Mouse (Mus musculus) heart, postnatal 14 days (tissue): ENCODE data around the gene Cdca5. TPM values are rescaled to one million over a fixed set of nuclear protein-coding genes. Genes with fewer than 3 reads are reported as not detected.

ENCODE experiments used
- DNase-seq, 2 experiments: peaks; one replicate each; pipeline ENCODE4 v3.0.0; 2021 to 2022
- intact Hi-C: fragments of 180-260 bp; cut with DNase I; formaldehyde crosslinking; loops from one replicate; pipeline ENCODE4 v1.15.1; 2025
- total RNA-seq, 2 experiments: library from RNA; stranded (reverse); gene quantifications; 2 replicates each; pipeline ENCODE4 v1.2.3; 2021

Gene Cdca5
- total RNA-seq, 2 experiments from 2014 or later = 1.1 to 1.5 TPM

DNA sequence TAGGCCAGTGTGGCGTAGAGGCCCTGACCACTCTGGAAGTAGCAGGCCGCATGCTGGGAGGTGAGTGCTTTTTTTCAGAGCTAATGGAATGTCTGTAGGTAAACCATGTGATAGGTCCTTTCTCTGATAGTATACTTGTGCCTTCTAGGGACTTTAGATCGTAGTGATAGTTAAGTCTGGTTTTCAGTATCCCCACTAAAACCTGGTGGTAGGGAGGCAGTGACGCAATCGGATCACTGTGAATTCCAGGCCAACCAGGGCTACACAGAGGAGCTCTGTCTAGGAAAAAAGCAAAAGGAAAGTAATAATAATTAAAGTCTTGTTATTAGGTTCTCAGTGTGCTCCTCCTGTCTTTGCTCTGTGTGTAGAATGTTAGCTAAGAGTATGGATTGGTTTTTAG lies 26.3 kb upstream of the Cdca5 start:
- intact Hi-C loops = no loop called here
- no peak for DNase-seq

- intact Hi-C loops = no loop called here
- no peak for DNase-seq
Measured at GRCm38 (mm10) chr19:6058966-6059365, 25.8 kb upstream of the Cdca5 start.

- DNase-seq = peak; percentile 89 to 93
- intact Hi-C loops = loop anchor here (10.0 kb wide), 1 partner anchor 274 kb away; the partner anchor contains the start of gene Men1
Measured at GRCm38 (mm10) chr19:6061021-6061533, 23.7 kb upstream of the Cdca5 start, which contains the start of gene Znhit2. Gene Znhit2 (plus strand): TSS chr19:6061192.

- DNase-seq = peak in 1 of 2 experiments; percentile 45
- intact Hi-C loops = loop anchor here (10.0 kb wide), 1 partner anchor 273 kb away; the partner anchor contains the start of gene Men1
Measured at GRCm38 (mm10) chr19:6061641-6062302, 23.0 kb upstream of the Cdca5 start.

DNA sequence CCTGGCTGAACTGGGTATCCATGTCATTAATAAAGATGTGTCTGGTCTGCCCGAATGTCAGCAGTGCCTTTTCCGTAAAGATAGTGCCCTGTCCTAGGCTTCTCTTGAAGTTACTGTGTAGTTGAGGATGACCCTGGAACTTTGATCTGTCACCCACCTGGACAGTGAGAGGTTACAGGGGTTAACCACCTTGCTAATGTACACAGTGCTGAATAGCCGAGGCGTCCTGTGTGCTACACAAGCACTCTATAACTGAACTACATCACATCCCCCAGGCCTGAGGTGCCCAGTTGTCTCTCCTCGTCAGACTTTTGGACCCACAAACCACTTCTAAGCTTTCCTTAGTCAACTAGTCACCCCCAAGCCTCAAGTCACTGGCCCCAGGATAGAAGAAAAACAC lies 22.4 kb upstream of the Cdca5 start:
- intact Hi-C loops = loop anchor here (10.0 kb wide), 1 partner anchor 272 kb away; the partner anchor contains the start of gene Men1
- DNase-seq = no peak

- intact Hi-C loops = loop anchor here (10.0 kb wide), 1 partner anchor 272 kb away; the partner anchor contains the start of gene Men1
- no peak for DNase-seq
Measured at GRCm38 (mm10) chr19:6063081-6063480, 21.7 kb upstream of the Cdca5 start.

DNA sequence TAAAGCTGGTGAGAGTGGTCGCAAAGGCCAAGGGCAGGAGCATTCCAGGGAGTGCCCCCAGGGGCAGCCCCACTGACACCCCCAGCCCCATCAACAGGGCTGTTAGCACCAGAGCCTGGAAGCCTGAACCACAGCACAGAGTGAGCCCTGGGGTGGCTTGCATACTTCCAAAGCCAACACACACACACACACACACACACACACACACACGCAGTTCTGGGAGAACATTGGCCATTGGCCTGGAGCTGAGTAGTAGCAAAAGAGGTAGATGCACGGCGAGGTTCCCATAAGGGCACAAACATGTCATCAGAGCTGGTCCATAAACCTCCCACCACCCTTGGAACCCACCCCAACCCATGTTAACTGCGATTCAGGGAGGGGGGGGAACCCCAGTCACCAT lies 18.2 kb upstream of the Cdca5 start:
- intact Hi-C loops = loop anchor here (10.0 kb wide), 1 partner anchor 268 kb away; the partner anchor contains the start of gene Men1
- DNase-seq = no peak

DNA sequence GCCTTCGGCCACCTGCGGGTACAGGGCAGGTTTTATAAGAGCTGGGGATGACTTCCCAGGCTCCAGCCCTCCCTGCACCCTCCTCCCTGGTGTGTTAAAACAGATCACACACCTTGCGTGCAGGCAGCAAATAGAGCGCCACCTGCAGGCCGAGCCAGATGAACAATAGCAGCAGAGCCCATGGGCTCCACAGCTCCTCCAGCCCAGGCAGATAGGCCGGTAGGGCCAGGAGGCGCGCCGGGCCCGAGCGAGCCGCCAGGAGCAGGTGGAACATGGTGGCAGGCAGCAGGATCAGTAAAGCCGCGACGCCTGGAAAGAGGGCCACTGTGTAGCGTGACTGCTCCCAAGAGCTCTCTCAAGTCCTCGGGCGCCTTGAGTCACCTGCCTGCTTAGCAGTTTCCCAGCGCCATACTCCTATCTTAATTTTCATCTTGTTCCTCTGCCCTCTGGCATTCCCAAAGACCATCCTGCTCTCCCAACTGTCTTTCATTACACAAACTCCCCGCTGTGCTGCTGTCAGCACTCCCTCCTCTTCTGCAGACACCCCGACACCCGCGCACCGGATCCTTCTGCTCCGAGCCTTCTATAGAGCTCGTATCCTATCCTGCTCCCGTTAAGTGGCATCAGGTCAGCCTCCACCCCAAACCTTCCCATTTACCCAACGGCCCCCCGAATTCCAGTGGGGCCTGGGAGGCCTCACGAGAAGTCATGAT lies 17.6 kb upstream of the Cdca5 start:
- DNase-seq = peak; percentile 74 to 85
- intact Hi-C loops = loop anchor here (10.0 kb wide), 1 partner anchor 268 kb away; the partner anchor contains the start of gene Men1

DNA sequence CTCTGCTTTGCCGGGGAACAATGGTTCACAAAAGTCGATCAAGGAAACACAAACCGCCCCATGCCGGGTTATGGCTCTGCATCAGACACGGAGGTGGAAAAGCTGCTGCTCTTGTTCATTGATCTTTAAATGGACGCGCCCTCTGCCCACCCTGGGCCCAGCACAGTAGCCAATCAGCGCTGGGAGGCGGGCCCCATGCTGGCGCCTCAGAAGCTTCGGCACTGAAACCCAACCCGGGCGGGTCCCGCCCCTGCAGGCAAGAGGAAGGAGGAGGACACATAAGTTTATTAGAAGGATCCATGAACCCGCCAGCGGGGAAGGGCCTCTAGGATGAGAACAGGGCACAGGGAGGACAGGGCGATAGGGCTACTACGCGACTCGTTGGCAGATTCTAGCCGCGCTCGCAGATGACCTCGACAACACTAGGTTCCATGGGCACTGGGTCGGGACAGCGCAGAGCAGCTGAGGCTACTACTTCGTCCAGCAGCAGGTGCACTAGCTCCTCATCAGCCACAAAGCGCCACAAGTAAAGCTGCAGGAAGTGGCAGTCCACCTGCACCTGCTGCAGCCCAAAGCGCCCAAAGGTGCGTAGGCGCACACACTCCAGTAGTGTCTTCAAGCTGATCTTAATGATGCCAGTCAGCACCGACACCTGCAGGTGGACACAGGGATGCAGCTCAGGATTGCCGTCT lies 16.9 kb upstream of the Cdca5 start, which contains the start of gene Tm7sf2:
Gene Tm7sf2 (minus strand): TSS at position 650 of the 692 bp plus-strand sequence.
- intact Hi-C loops = loop anchor here (10.0 kb wide), 1 partner anchor 267 kb away; the partner anchor contains the start of gene Men1

GRCm38 (mm10) chr19:6068951-6069350 lies 15.8 kb upstream of the Cdca5 start:
- DNase-seq = no peak
- intact Hi-C loops = loop anchor here (10.0 kb wide), 1 partner anchor 266 kb away; the partner anchor contains the start of gene Men1

More for the DNA sequence above, 16.9 kb upstream of the Cdca5 start, which contains the start of gene Tm7sf2:
- peak; percentile 89 to 90 for DNase-seq

DNA sequence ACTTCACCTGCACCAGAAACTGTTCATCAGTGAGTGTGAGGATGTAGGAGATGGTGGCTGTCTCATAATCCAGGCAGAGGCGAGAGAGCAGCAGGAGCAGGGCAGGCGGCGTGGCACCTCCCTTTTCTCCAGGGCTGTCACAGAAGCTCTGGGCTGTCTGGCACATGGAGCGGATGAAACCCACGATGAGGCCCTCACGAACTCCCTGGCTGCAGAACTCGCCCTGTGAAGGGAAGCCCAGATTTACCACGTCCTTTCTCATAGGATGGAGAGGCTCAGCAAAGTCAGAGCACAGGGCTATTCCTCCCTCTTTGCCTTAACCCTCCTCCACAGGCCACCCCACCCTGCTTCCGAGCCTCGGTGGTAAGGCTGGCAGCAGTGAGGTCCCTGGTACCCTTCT lies 14.9 kb upstream of the Cdca5 start:
- DNase-seq = no peak
- intact Hi-C loops = loop anchor here (10.0 kb wide), 1 partner anchor 265 kb away; the partner anchor contains the start of gene Men1

DNA sequence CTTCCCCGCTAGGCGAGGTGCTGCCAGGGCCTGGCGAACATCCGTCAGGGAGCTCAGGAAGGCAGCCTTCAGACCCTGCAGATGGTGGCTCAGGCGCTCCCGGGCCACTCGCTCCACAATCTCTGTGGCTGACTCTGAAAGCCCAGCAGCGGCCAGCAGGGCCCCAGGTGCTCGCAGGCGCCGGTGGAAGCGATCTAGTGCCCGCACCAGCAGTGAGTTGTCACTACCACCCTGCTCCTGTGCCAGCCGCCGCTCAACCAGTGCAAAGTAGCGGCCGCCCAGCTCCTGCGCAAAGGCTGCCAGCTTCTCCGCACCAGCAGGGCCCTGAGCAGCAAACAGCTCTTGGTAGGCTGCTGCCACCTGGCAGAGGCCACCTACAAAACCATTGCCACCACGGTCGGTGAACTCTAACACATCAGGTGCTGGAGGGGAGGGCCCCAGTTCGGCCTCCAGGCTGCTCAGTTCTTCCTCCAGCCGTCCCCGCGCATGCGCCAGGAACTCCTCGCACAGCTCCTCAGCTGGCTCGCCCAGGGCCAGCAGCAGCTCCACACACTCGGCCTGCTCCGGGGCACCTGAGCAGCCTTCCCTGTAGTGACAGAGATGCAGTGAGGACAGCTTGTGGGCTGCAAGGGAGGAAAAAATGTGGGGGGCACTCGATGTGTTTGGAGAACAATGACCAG lies 14.1 kb upstream of the Cdca5 start:
- intact Hi-C loops = no loop called here
- DNase-seq = no peak

DNA sequence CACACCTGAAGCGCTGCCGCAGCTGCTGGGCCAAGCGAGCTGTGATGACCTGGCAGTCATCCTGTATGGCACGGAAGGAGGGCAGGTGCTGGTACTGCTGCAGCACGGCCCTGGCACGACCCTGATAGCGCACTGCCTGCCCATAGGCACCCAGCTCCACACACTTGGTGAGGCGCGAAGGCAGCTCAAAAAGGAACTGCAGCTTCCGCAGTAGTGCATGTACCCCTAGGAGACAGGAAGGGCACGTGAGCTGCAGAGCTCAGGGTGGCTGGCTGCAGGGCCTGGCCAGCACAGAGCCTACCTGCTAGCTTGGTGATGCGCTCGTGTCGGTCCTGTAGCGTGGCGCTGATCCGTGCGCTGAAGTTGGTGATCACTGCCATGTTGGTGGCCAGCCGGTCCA lies 13.5 kb upstream of the Cdca5 start:
- DNase-seq = no peak
- intact Hi-C loops = no loop called here

- intact Hi-C loops = no loop called here
- no peak for DNase-seq
Measured at GRCm38 (mm10) chr19:6073889-6074288, 10.9 kb upstream of the Cdca5 start.

DNA sequence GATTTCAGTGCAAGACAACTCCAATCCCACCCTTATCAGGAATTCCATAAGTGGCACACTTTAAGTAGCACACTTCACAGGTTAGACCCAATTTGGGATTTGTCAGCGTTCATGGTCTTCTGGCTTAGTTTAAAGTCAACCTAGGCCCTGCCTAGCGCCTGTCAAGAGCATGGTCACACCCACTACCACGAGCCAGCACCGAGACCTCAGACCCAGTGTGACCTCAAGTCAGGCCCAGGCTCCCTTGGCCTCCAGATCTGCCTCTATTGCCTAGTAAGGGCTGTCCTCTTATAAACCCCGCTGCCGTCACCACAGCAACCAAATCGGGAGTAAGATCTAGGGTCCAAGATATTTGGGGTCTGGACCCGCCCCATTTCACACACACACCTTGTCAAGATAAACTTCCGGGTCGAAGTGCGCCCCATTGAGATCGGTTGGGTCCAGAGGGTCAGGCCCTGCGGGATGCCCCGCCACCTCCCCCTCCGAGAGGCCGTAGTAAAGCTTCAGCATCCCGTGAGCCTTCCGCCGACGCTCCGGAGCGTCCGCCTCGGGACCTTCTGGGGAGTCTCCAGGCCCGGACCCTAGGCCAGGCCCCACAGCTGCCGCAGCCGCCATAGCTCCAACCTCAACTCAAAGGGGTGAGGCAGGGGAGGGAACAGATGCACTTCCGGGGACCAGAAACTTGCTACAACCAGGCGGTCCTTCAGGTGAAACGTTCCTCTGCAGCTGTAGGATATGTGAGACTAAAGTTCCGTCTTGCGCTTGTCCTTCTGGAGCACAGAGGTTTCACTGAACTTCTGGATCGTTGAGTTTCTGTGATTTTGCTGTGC lies 8.0 kb upstream of the Cdca5 start, which contains the start of gene Vps51:
Gene Vps51 (minus strand): TSS at position 668 of the 830 bp plus-strand sequence.
- intact Hi-C loops = no loop called here
- peak; percentile 79 to 89 for DNase-seq

DNA sequence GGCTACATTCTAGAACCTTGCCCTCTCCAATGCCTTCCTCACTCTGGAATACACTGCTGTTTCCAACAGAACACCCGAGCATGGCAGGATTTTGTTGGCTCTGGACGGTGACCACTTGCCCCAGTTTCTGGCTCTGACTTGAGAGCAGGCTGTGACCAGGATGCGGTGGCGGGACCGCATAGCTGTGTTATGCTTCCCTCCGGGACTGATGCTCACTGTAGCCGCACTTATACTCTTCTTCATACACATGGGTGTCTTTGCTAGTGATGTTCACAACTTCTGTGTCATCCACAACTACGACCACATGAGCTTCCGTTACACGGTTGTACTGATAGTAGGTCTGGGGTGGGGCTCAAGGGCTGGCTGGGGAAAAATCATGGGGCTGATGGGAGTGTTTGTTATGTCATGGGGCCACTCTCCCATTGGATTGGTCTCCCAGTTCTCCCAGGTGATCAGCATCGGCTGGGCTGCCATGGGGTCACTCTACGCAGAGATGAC lies 4.8 kb upstream of the Cdca5 start, which contains the start of gene Tmem262:
Gene Tmem262 (plus strand): TSS at position 51 of the 498 bp plus-strand sequence.
- intact Hi-C loops = no loop called here
- DNase-seq = no peak

- intact Hi-C loops = no loop called here
Measured at GRCm38 (mm10) chr19:6082156-6082555, 2.6 kb upstream of the Cdca5 start, which contains the start of gene Gm28374. Gene Gm28374 (minus strand): TSS chr19:6082256.

GRCm38 (mm10) chr19:6085417-6085879 lies 665 bp downstream of the Cdca5 start:
- peak; percentile 26 to 30 for DNase-seq
- intact Hi-C loops = loop anchor here (2.0 kb wide), 1 partner anchor 29 kb away; the partner anchor contains the start of genes Fau and Mrpl49

More at GRCm38 (mm10) chr19:6082156-6082555, 2.6 kb upstream of the Cdca5 start, which contains the start of gene Gm28374:
- no peak for DNase-seq
